Mouse (Mus musculus) lung, postnatal 0 days (tissue): Measurements from ENCODE around the gene Arfgap3.

Experiments used
- CTCF ChIP-seq: IDR thresholded peaks from 2 replicates; pipeline ENCODE4 v1.5.1; 2016; ENCODE audit warnings: antibody characterized with exemption, mild to moderate bottlenecking
- EP300 ChIP-seq: IDR thresholded peaks from 2 replicates; pipeline ENCODE4 v1.6.1; 2016; ENCODE audit warnings: antibody characterized with exemption, mild to moderate bottlenecking, control low read depth

- TF ChIP-seq EP300 = no peak
- TF ChIP-seq CTCF = no peak
Measured at GRCm38 (mm10) chr15:83292261-83293056, 57.6 kb downstream of the Arfgap3 start.
